Comparison of ENCODE assay signal across 13 mouse cellular contexts in the genomic region with DNA sequence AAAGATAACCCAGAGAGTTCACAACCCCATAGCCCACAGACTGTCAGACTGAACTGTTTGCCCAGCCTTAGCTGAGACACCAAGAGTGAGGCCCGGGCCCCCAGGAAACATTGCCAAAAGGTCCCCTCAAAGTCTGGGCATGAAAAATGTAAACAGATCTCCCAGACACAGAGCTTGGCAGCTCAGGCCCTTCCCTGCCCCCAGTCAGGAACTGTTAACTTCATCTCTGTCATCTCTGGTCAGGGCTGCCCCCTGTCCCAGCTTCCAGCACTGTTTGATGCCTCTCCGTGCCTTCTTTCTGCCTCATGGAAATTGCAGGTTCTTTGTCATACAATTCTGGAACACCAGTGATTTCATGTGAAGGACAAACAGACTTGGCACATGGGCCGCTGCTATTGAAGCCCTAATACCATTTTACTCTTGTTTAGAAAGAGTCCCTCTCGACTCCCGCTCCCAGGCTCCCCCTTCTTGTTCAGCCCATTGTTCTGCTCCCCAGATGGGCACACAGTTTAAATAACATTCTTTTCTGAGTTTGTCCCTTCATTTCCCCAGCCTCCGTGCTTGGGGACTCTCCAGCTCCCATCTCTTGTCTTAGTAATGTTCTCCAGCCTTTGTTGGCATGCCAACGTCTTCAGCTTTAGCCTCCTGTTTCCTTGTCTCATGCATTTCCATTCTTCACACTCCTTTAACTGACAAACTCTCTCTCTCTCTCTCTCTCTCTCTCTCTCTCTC.
A peak's percentile ranks its signal among the peaks of the same experiment; 100 is the strongest.
DNase-seq lines count a peak whose midpoint lies in the region; ATAC-seq and TF ChIP-seq lines count a peak whose summit lies in the region.
"Had no signal": no experiment of that assay in that cellular context is flagged by ENCODE, and none has a peak within 500 bp of the region (broad histone marks: within the 10 kb centered on the region; RNA-seq: fewer than 3 reads in every experiment).

No protein-coding gene starts in this region.

- WGBS in lung, embryonic 15.5 days, result 25% methylated on average over 7 of the region's 7 CpGs
- 14% methylated on average over 7 of the region's 7 CpGs for WGBS in forebrain, postnatal 0 days
- 23% methylated on average over 7 of the region's 7 CpGs for WGBS in midbrain, embryonic 14.5 days
- 77% methylated on average over 7 of the region's 7 CpGs for WGBS in kidney, adult 2 months

- H3K4me1 ChIP-seq in lung, embryonic 15.5 days, result peaks cover 6% of the 10 kb centered on the region
- H3K4me1 ChIP-seq in forebrain, postnatal 0 days (ENCODE audit: insufficient read depth), result peaks cover 3% of the 10 kb centered on the region; the same call in 1 of the 2 replicates
- no peaks in the 10 kb centered on the region for H3K4me1 ChIP-seq in midbrain, embryonic 14.5 days (ENCODE audit: control insufficient read depth, insufficient read depth, low read length)
- H3K4me1 ChIP-seq in kidney, adult 2 months (ENCODE audit: control insufficient read depth, insufficient read depth, low read length), result no peaks in the 10 kb centered on the region
- H3K4me1 ChIP-seq: limb, embryonic 15.5 days had no signal

- TF ChIP-seq CTCF in forebrain, postnatal 0 days (IDR thresholded peaks at IDR 0.05; ENCODE audit: low read depth), result no peak
- TF ChIP-seq CTCF in kidney, adult 2 months (conservative IDR thresholded peaks at IDR 0.05; ENCODE audit: insufficient read depth, insufficient read length, low read depth, low read length), result no peak

- no peak for ATAC-seq in cerebellum, adult (ENCODE audit: insufficient number of reproducible peaks, low FRiP score, low TSS enrichment)
- ATAC-seq in lung, embryonic 15.5 days (ENCODE audit: borderline replicate concordance, extremely low read depth, low FRiP score, low TSS enrichment), result peak; percentile 57; the same call in 1 of the 2 replicates
- ATAC-seq in forebrain, postnatal 0 days, result peak; percentile 79
- ATAC-seq in midbrain, embryonic 14.5 days (ENCODE audit: low FRiP score, low TSS enrichment), result peak; percentile 69; the same call in 1 of the 2 replicates

- H3K9me3 ChIP-seq in lung, embryonic 15.5 days, result no peaks in the 10 kb centered on the region
- no peaks in the 10 kb centered on the region for H3K9me3 ChIP-seq in forebrain, postnatal 0 days (ENCODE audit: low read length)
- no peaks in the 10 kb centered on the region for H3K9me3 ChIP-seq in midbrain, embryonic 14.5 days (ENCODE audit: control insufficient read depth, low read length)
- H3K9me3 ChIP-seq: heart, embryonic 13.5 days; limb, embryonic 15.5 days had no signal

- no peaks in the 10 kb centered on the region for H3K36me3 ChIP-seq in lung, embryonic 15.5 days
- H3K36me3 ChIP-seq in forebrain, postnatal 0 days (ENCODE audit: insufficient read depth), result no peaks in the 10 kb centered on the region
- H3K36me3 ChIP-seq in midbrain, embryonic 14.5 days (ENCODE audit: control insufficient read depth, insufficient read depth, low read length), result no peaks in the 10 kb centered on the region
- H3K36me3 ChIP-seq in kidney, adult 2 months (ENCODE audit: control insufficient read depth, insufficient read depth, low read length), result no peaks in the 10 kb centered on the region
- H3K36me3 ChIP-seq: heart, embryonic 13.5 days; limb, embryonic 15.5 days had no signal

- H3K27ac ChIP-seq in lung, embryonic 15.5 days, result peak overlapping the region; percentile 7
- 0 out of 2 replicates have a peak overlapping the region, but pooled peaks have one; percentile 29 for H3K27ac ChIP-seq in forebrain, postnatal 0 days (ENCODE audit: low read depth, low read length)
- H3K27ac ChIP-seq in midbrain, embryonic 14.5 days (replicated peaks; ENCODE audit: low read depth, low read length), result 0 out of 2 replicates have a peak overlapping the region, but pooled peaks have one; percentile 8
- no peak overlapping the region for H3K27ac ChIP-seq in kidney, adult 2 months (ENCODE audit: insufficient read depth, low read depth, low read length)
- H3K27ac ChIP-seq: heart, embryonic 13.5 days; kidney, postnatal 0 days; limb, embryonic 15.5 days had no signal

- peak; percentile 16 to 24 for DNase-seq in cerebellum, postnatal 10 days
- no peak for DNase-seq in lung, adult 18-20 months
- DNase-seq in forebrain, postnatal 0 days, result peak; percentile 49
- DNase-seq in midbrain, embryonic 14.5 days, result peak; percentile 44
- DNase-seq in kidney, adult 2 months, result no peak
- no peak for DNase-seq in heart, adult 9 months (ENCODE audit: low spot score in 2 of 2)
- DNase-seq: adrenal gland, adult 8-10 months; thymus, adult 2 months had no signal

- no peak overlapping the region for H3K9ac ChIP-seq in lung, embryonic 15.5 days
- H3K9ac ChIP-seq in forebrain, postnatal 0 days, result no peak overlapping the region
- H3K9ac ChIP-seq in midbrain, embryonic 14.5 days (replicated peaks; ENCODE audit: low read length), result no peak overlapping the region
- H3K9ac ChIP-seq: heart, embryonic 13.5 days; limb, embryonic 15.5 days had no signal

- H3K4me3 ChIP-seq in lung, embryonic 15.5 days, result no peak overlapping the region
- no peak overlapping the region for H3K4me3 ChIP-seq in forebrain, postnatal 0 days (ENCODE audit: low read depth, low read length)
- H3K4me3 ChIP-seq in midbrain, embryonic 14.5 days (replicated peaks; ENCODE audit: low read depth, low read length), result no peak overlapping the region
- no peak overlapping the region for H3K4me3 ChIP-seq in kidney, adult 2 months (ENCODE audit: insufficient read depth, low read depth, low read length)
- H3K4me3 ChIP-seq: heart, embryonic 13.5 days; limb, embryonic 15.5 days had no signal

- TF ChIP-seq POLR2A in kidney, adult 2 months (IDR thresholded peaks at IDR 0.05; ENCODE audit: low read depth, low read length), result no peak

- H3K27me3 ChIP-seq in lung, embryonic 15.5 days, result no peaks in the 10 kb centered on the region
- H3K27me3 ChIP-seq in forebrain, postnatal 0 days (ENCODE audit: insufficient read depth, low read length), result no peaks in the 10 kb centered on the region
- no peaks in the 10 kb centered on the region for H3K27me3 ChIP-seq in midbrain, embryonic 14.5 days (ENCODE audit: control insufficient read depth, insufficient read depth, low read length)
- no peaks in the 10 kb centered on the region for H3K27me3 ChIP-seq in kidney, adult 2 months (replicated peaks; ENCODE audit: control insufficient read depth, insufficient read depth, low read length)
- H3K27me3 ChIP-seq: heart, embryonic 13.5 days; limb, embryonic 15.5 days had no signal

- H3K4me2 ChIP-seq in lung, embryonic 15.5 days, result no peak overlapping the region
- H3K4me2 ChIP-seq in forebrain, postnatal 0 days (ENCODE audit: low read depth), result no peak overlapping the region
- no peak overlapping the region for H3K4me2 ChIP-seq in midbrain, embryonic 14.5 days (ENCODE audit: low read length)
- H3K4me2 ChIP-seq: heart, embryonic 13.5 days; limb, embryonic 15.5 days had no signal

Comparison
In these comparisons a context has a peak if more than half of its experiments do, and no peak if none do; other contexts are left out.
1. DNase-seq: peak in cerebellum, postnatal 10 days (2 of 2), forebrain, postnatal 0 days (single experiment) and midbrain, embryonic 14.5 days (single experiment); none in lung, adult 18-20 months (0 of 2), kidney, adult 2 months (single experiment) and heart, adult 9 months (0 of 2).